Mouse (Mus musculus) kidney, adult 2 months (tissue): Measurements from ENCODE around the gene Dntt.

Experiments
- CTCF ChIP-seq: fragments of 200-500 bp; conservative IDR thresholded peaks from 2 replicates; pipeline ENCODE4 v1.5.1; 2011; ENCODE audit warnings: low read depth, mild to moderate bottlenecking, control low read depth, low read length, moderate library complexity, mixed read lengths; ENCODE audit not compliant: insufficient read depth, insufficient read length
- POLR2A ChIP-seq: fragments of 200-500 bp; IDR thresholded peaks from one replicate; pipeline ENCODE4 v1.6.1; 2011; ENCODE audit warnings: low read depth, low read length, control low read depth

GRCm38 (mm10) chr19:41030161-41030560 is 1.1 kb downstream of the Dntt start:
- TF ChIP-seq POLR2A, result no peak
- no peak for TF ChIP-seq CTCF
